Mouse (Mus musculus): ENCODE data around the gene Fbxo28.

Gene Fbxo28

DNA sequence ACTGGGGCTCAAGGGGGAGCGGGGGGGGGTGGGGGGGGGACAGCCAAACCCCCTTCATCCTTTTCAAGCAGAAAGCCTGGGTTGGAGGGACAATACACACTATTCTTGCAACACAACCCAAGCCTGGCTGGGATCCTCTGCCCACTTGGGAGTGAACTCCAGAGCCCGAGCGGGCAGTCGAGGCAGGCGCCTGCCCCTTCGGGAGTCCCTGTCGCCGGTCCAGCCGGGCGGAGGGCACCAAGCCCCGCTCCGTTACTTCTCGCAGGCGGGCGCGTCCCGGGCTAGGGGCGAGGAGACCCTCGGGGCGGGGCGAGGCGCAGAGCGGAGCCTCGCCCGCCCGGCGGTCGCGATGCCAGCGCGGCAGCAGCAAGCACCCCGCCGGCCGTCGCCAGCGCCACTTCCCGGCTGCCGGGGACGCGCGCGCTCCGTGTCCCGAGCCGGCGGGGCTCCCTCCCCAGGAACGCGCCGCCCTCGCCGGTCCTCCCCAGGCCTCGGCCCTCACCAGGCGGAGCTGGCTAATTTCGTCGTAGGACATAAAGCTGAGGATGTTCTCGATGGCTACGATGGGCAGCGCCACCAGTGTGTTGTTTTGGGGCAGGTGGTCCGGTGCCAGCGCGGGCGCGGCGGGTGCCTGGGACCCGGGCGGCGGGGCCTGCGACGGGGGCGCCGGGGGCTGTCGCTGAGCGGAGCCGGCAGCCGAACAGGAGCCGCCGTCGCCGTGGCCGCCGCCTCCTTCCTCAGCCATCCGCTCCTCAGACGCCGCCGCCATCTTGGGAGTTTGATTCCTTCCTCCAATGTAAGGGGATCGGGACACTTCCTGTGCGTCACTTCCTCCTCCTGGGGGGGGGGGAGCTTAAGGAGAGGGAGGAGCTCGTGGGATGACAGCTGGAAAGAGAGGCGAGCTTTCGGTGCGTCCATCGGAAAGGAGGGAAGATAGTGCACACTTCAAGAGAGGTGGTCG is at the start of gene Fbxo28:
Gene Fbxo28, minus strand, starts transcription at position 809 of the 961 bp plus-strand sequence.
- DNase-seq (ENCODE audit: low spot score) = peak; percentile 59

DNA sequence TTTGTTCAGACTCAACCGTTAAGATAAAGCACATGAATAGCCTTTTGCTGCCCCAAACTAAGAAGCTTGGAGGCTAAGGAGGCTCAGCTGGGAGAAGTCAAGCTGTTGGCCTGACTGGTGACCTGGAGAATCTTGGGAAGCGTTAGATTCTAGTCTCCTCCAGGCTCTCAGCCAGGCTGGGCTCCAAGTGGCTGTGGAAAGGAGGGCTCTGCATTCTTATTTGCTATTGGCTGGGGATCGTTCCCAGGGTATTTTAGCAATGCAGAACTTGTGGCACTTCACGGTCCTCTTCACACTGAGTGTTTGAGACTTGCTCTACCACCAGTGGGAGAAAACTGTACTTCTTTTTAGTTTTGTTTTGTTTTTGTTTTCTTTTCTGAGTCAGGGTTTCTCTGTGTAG is 47.3 kb upstream of the Fbxo28 start:
- DNase-seq (ENCODE audit: low spot score) = no peak

GRCm38 (mm10) chr1:182386449-182386848 is 45.0 kb upstream of the Fbxo28 start:
- no peak for DNase-seq (ENCODE audit: low spot score)

- no peak for DNase-seq (ENCODE audit: low spot score)
Measured at GRCm38 (mm10) chr1:182383096-182383495, 41.7 kb upstream of the Fbxo28 start.

DNA sequence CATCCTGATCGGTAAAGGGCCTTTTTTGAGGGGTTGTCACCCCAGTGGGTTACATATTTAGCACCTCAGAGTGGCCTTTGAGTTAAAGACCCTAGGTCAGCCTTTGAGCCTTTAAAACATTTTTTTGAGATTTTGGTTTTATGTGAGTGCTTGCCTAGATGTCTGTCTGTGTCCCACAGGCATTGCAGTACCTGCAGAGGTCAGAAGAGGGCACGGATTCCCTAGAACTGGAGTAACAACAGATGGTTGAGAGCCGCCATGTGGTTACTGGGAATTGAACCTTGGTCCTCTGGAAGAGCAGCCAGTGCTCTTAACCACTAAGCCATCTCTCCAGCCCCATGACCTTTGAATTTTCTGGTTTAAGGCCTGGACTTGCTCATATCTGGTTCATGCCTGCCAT is 39.9 kb upstream of the Fbxo28 start:
- DNase-seq (ENCODE audit: low spot score) = no peak

GRCm38 (mm10) chr1:182380683-182381082 is 39.3 kb upstream of the Fbxo28 start:
- DNase-seq (ENCODE audit: low spot score) = no peak

GRCm38 (mm10) chr1:182378876-182379275 is 37.4 kb upstream of the Fbxo28 start:
- DNase-seq (ENCODE audit: low spot score) = no peak

DNA sequence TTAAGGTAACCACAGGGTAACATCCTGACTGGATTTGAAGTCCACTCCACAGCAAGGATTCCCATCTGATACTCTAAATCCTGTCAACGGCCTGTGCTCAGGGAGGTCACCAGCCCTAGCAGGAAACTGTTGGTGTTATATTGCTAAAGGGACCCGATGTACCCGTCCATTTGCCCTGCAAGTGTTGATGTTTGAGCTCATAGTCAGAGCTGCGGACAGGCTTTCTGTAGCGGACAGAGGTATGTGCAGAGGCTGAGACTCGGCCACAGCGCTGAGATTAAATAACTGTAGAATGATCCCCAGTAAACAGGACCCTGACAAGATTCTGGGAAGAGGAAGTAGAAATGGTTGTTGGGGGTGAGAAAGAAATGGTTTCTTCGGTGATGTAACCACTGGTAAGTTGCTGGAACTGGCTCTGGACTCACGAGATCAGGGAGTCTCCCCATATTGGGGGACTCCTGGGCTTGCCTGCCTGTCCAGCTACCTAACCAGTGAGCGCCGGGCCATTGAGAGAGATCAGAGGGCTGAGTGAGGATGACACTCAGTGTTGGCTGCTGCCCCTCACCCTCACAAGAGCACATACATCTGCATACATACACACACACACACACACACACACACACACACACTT is 36.9 kb upstream of the Fbxo28 start:
- DNase-seq (ENCODE audit: low spot score) = no peak

- no peak for DNase-seq (ENCODE audit: low spot score)
Measured at GRCm38 (mm10) chr1:182377519-182377918, 36.1 kb upstream of the Fbxo28 start.

GRCm38 (mm10) chr1:182376826-182377225 is 35.4 kb upstream of the Fbxo28 start:
- no peak for DNase-seq (ENCODE audit: low spot score)

DNA sequence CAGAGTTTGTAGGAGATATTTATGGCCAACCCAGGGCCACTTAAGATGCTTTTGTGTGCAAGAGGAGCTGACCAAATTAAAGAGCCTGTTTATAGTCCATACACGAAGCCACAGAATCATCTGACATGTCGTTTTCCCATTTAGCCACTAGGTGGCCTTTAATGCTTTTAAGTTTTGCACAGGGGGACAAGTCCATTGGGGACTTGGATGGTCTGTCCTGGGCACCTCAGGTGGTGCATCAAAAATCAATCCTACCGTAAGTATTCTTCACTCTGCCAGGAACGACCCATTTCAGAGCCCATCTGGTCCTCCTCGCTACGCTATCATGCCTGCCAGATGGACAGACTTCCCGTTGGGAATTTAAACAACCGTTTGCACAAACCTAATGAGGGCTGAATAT is 34.8 kb upstream of the Fbxo28 start:
- DNase-seq (ENCODE audit: low spot score) = no peak

DNA sequence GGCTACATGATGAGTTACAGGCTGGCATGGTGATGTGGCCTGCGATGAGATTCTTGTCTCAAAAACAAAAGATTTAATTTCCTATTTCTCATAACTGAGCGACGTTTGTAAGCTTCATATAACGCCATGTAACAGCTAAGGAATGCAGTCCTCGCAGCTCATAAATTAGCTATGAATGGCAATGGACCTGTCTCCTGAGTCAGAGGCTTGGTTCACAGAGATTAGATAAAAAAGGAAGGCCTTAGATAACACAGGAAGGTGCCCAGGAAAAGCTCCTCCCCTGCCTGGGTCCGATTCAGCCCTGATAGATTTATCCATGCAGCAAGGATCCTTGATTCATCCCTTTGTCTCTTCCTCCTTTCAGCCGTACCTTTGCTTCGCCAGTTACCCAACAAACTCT is 30.5 kb upstream of the Fbxo28 start:
- no peak for DNase-seq (ENCODE audit: low spot score)

- no peak for DNase-seq (ENCODE audit: low spot score)
Measured at GRCm38 (mm10) chr1:182369435-182369834, 28.0 kb upstream of the Fbxo28 start.

DNA sequence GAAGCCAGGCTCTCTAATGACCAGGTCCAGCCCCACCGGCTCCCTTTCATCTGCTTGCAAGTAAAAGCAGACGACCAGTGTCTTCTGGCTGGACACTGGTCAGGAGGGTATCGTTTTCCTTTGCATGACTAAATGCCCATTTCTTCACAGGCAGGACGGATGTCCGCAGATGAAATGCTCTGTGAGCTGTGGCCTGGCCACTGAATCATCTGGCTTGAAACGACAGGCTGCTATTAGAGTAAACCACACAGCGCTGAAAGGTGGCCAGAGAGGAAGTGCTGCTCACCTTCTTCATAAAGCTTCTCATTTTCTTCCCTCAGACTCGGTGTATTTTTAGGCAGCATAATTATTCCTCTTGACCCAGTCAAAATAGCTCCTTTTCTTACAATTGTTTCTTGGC is 27.4 kb upstream of the Fbxo28 start:
- no peak for DNase-seq (ENCODE audit: low spot score)

- DNase-seq (ENCODE audit: low spot score) = no peak
Measured at GRCm38 (mm10) chr1:182368309-182368708, 26.9 kb upstream of the Fbxo28 start.

DNA sequence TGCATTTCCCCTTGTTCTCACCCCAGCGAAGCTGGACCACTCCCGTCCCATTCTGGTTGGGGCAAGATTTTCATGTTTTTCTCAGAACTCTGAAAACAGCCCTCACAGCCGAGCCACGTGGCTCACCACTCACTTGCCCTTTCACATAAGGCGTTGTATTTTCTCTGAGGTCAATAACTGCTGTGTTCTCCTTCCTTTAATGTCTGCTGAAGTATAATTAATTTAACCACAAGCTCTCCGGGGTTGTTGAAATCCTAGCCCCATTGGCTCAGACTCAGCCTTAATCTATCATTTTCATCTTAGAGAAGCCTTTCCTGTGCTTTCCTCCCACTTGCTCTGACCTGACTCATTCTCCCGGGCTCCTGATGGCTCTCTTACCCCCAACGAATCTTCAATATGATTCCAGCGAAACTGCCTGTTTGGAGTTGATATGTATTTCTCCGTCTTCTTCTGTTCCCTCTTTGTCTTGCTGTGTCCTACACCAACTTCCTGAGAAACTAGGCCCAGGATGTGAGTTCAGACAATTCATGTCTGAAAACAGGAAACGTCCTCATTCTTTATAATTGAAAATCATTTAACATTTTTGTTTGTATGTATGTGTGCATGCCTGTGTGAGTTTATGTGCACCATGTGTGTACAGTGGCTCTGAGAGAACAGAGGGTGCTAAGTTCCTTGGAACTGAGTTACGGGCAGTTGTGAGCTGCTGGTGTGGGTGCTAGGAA is 22.4 kb upstream of the Fbxo28 start:
- no peak for DNase-seq (ENCODE audit: low spot score)

DNA sequence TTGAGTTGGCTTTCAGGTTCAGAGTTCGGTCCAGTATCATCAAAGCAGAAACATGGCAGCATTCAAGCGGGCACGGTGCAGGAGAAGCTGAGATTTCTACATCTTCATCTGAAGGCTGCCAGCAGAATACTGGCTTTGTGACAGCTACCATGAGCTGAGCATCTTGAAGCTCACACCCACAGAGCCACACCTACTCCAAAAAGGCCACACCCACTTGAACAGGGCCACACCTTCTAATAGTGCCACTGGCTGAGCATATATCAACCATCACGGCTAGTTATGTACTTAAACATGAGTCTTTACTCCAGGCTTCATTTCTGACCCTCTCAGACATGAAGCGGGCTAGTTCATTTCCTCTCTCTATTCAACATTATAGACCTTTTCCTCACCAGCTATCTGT is 21.3 kb upstream of the Fbxo28 start:
- DNase-seq (ENCODE audit: low spot score) = no peak

DNA sequence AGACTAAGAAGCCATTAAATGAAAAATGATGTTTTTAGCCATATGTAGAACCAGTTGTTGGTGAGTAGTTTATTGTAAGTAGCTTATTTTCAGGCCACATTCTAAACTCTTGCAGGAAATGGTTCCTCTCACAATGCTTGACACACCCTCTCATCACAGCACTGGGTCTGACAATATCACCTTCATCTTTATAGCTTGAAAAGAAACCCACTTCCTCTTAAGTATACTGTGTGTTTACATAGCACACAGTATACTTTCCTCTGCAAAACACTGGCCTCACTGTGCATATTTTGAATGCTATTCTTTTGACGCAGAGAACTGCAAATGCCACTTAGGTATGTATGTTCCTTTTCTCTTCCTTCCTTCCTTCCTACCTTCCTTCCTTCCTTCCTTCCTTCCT is 16.7 kb upstream of the Fbxo28 start:
- DNase-seq (ENCODE audit: low spot score) = no peak

DNA sequence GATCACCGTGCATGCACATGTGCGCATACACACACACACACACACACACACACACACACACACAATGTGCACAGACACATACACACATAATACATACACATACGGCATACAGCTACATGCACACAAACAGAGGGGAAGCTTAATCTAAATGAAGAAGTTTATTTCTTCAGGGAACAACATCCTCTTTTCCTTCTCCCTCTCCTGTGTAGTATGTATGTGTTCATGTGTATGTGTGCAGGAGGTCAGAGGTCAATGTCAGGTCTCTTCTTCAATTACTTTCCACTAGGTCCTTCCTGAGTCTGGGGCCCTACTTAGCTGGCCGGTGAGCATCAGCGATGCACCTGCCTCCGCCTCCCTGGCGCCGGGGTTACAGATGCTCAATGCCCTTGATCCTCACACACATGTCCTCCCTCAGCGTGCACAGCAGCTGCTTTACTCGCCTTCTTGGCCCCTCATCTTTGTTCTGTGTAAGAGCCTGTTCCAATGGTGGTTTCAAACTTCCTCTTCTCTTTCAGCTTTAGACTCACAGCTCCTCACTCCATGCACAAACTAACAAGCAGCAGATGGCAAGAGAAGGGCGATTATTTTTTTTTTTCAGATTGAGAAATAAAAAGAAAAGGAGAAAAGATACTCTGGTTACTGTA is 13.2 kb upstream of the Fbxo28 start:
- DNase-seq (ENCODE audit: low spot score) = no peak

GRCm38 (mm10) chr1:182349557-182349956 is 8.1 kb upstream of the Fbxo28 start:
- no peak for DNase-seq (ENCODE audit: low spot score)

DNA sequence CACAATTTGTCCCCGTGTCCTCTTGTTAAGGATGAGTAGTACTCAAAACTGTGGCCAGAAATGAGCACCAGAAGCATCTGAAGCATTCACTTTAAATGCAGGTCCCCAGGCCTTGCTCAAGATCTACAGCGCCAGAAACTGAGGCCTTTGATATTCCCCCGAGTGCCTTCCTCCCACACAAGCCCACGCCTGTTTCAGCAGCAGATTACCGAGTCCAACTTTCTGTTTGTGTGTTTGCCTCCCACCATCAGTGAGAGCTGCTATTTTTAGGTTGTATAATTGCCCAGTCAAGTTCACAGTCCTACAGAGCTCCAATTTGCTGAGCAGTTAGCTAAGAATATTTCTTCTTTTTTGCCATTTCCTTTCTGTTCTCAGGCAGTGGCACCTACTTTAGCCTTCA is 5.1 kb upstream of the Fbxo28 start:
- no peak for DNase-seq (ENCODE audit: low spot score)

- no peak for DNase-seq (ENCODE audit: low spot score)
Measured at GRCm38 (mm10) chr1:182345857-182346256, 4.4 kb upstream of the Fbxo28 start.

Measured in layer of hippocampus, adult 9-10 months (tissue).